Mouse (Mus musculus) testis, postnatal 14 days (tissue): ENCODE measurements around the gene Olfr273.
"Not testable (repeated sequence)": the region's sequence is repeated elsewhere in the genome, so short reads cannot be mapped to it uniquely, and the experiment has no call there.

ENCODE experiments used
- DNase-seq: peaks from one replicate; pipeline ENCODE4 v3.0.0; 2021; ENCODE audit warnings: low spot score

The Olfr273 gene

GRCm38 (mm10) chr4:52859136-52859535, at the start of gene Olfr273:
Gene Olfr273, minus strand, starts transcription at chr4:52859236.
- no peak for DNase-seq

GRCm38 (mm10) chr4:52864156-52864555, 5.1 kb upstream of the Olfr273 start:
- DNase-seq: no peak

GRCm38 (mm10) chr4:52849672-52850071, 9.4 kb downstream of the Olfr273 start:
- no peak for DNase-seq

GRCm38 (mm10) chr4:52849039-52849635, 9.9 kb downstream of the Olfr273 start:
- no peak for DNase-seq

- not testable (repeated sequence) for DNase-seq
Measured at GRCm38 (mm10) chr4:52845411-52845810, 13.6 kb downstream of the Olfr273 start.

- DNase-seq: peak; percentile 4
Measured at GRCm38 (mm10) chr4:52821375-52821774, 37.7 kb downstream of the Olfr273 start.

GRCm38 (mm10) chr4:52814304-52814703, 44.7 kb downstream of the Olfr273 start, which contains the start of gene Olfr275:
Gene Olfr275, plus strand, starts transcription at chr4:52814604.
- no peak for DNase-seq

GRCm38 (mm10) chr4:52811871-52812270, 47.2 kb downstream of the Olfr273 start:
- DNase-seq: no peak
